Mouse (Mus musculus): ENCODE results near the gene Rnf41.

- TF ChIP-seq FLI1 (IDR thresholded peaks at IDR 0.05; ENCODE audit: low read length) (no peak), GATA1 (IDR thresholded peaks at IDR 0.05; ENCODE audit: borderline replicate concordance, low read length) (no peak)
These were observed 28.9 kb downstream of the Rnf41 start for GRCm38 (mm10) chr10:128440407-128440806.
